Mouse (Mus musculus): ENCODE results near the gene Vmn2r61.

Gene Vmn2r61

DNA sequence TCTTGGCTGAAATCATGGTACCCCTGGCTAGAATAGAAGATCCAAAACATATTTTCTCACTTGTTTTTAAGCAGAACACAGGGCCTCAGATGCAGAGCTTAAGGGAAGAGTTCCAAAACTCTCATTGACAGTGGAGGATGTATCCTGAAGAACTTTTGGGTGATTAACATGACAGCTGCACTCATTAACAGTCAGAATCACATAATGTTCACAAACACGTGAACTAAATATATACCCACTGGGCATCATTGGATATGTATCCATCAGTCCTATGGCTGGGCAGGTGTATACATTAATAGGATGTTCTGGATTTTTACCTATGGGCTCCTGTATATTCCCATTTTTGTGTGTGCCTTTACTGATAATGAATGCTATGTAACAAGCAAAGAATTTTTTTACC lies at the start of gene Vmn2r61:
Gene Vmn2r61 (plus strand): TSS at position 301 of the 400 bp plus-strand sequence.
- no peak for DNase-seq
